Mouse (Mus musculus): ENCODE measurements around the gene Dao. TPM values are rescaled to one million over a fixed set of nuclear protein-coding genes. Genes with fewer than 3 reads are reported as not detected.

The Dao gene
- polyA plus RNA-seq, 1 experiment: not detected

GRCm38 (mm10) chr5:113993031-113993486, 10.4 kb upstream of the Dao start:
- Histone ChIP-seq H3K4me3 (ENCODE audit: insufficient read depth, low read depth, low read length) (peak overlapping the region; percentile 97), H3K4me1 (ENCODE audit: control insufficient read depth, insufficient read depth, insufficient read length, low read length) (peaks cover 27% of the 10 kb centered on the region), H3K27ac (replicated peaks; ENCODE audit: low read depth, low read length) (peak overlapping the region; percentile 48)

GRCm38 (mm10) chr5:113993487-113994465, 9.7 kb upstream of the Dao start, which contains the start of gene Ssh1:
TSS of gene Ssh1 (minus strand) at chr5:113993894.
- peaks cover 27% of the 10 kb centered on the region for H3K4me1 ChIP-seq (ENCODE audit: control insufficient read depth, insufficient read depth, insufficient read length, low read length)
- peak within 1 kb of the TSS; percentile 97 for H3K4me3 ChIP-seq (ENCODE audit: insufficient read depth, low read depth, low read length)
- H3K27ac ChIP-seq (replicated peaks; ENCODE audit: low read depth, low read length): peak within 1 kb of the TSS; percentile 89

GRCm38 (mm10) chr5:113996458-113996857, 7.0 kb upstream of the Dao start:
- Histone ChIP-seq H3K4me3 (ENCODE audit: insufficient read depth, low read depth, low read length) (no peak overlapping the region), H3K27ac (replicated peaks; ENCODE audit: low read depth, low read length) (no peak overlapping the region), H3K4me1 (ENCODE audit: control insufficient read depth, insufficient read depth, insufficient read length, low read length) (peaks cover 7% of the 10 kb centered on the region)

- 0 out of 2 replicates have a peak, but pooled peaks cover under 1% of the 10 kb centered on the region for H3K4me1 ChIP-seq (ENCODE audit: control insufficient read depth, insufficient read depth, insufficient read length, low read length)
- no peak overlapping the region for H3K27ac ChIP-seq (replicated peaks; ENCODE audit: low read depth, low read length)
- H3K4me3 ChIP-seq (ENCODE audit: insufficient read depth, low read depth, low read length): no peak overlapping the region
Observed at GRCm38 (mm10) chr5:113999382-113999781, 4.1 kb upstream of the Dao start.

- Histone ChIP-seq H3K27ac (replicated peaks; ENCODE audit: low read depth, low read length) (no peak overlapping the region), H3K4me1 (ENCODE audit: control insufficient read depth, insufficient read depth, insufficient read length, low read length) (no peaks in the 10 kb centered on the region), H3K4me3 (ENCODE audit: insufficient read depth, low read depth, low read length) (no peak overlapping the region)
Observed at GRCm38 (mm10) chr5:114004573-114004972, 1.1 kb downstream of the Dao start.

GRCm38 (mm10) chr5:114005100-114005499, 1.6 kb downstream of the Dao start:
- no peak overlapping the region for H3K27ac ChIP-seq (replicated peaks; ENCODE audit: low read depth, low read length)
- no peak overlapping the region for H3K4me3 ChIP-seq (ENCODE audit: insufficient read depth, low read depth, low read length)
- H3K4me1 ChIP-seq (ENCODE audit: control insufficient read depth, insufficient read depth, insufficient read length, low read length): no peaks in the 10 kb centered on the region

GRCm38 (mm10) chr5:114006974-114007373, 3.5 kb downstream of the Dao start:
- no peaks in the 10 kb centered on the region for H3K4me1 ChIP-seq (ENCODE audit: control insufficient read depth, insufficient read depth, insufficient read length, low read length)
- H3K27ac ChIP-seq (replicated peaks; ENCODE audit: low read depth, low read length): no peak overlapping the region
- H3K4me3 ChIP-seq (ENCODE audit: insufficient read depth, low read depth, low read length): no peak overlapping the region

- H3K27ac ChIP-seq (replicated peaks; ENCODE audit: low read depth, low read length): no peak overlapping the region
- no peak overlapping the region for H3K4me3 ChIP-seq (ENCODE audit: insufficient read depth, low read depth, low read length)
Observed at GRCm38 (mm10) chr5:114007753-114008453, 4.4 kb downstream of the Dao start.

GRCm38 (mm10) chr5:114009049-114009448, 5.5 kb downstream of the Dao start:
- Histone ChIP-seq H3K4me3 (ENCODE audit: insufficient read depth, low read depth, low read length) (no peak overlapping the region), H3K4me1 (ENCODE audit: control insufficient read depth, insufficient read depth, insufficient read length, low read length) (no peaks in the 10 kb centered on the region), H3K27ac (replicated peaks; ENCODE audit: low read depth, low read length) (no peak overlapping the region)

More at GRCm38 (mm10) chr5:114007753-114008453, 4.4 kb downstream of the Dao start:
- H3K4me1 ChIP-seq (ENCODE audit: control insufficient read depth, insufficient read depth, insufficient read length, low read length): no peaks in the 10 kb centered on the region

- no peak overlapping the region for H3K4me3 ChIP-seq (ENCODE audit: insufficient read depth, low read depth, low read length)
- H3K4me1 ChIP-seq (ENCODE audit: control insufficient read depth, insufficient read depth, insufficient read length, low read length): no peaks in the 10 kb centered on the region
- H3K27ac ChIP-seq (replicated peaks; ENCODE audit: low read depth, low read length): no peak overlapping the region
Observed at GRCm38 (mm10) chr5:114015121-114015520, 11.6 kb downstream of the Dao start.

- Histone ChIP-seq H3K4me1 (ENCODE audit: control insufficient read depth, insufficient read depth, insufficient read length, low read length) (0 out of 2 replicates have a peak, but pooled peaks cover 2% of the 10 kb centered on the region), H3K4me3 (ENCODE audit: insufficient read depth, low read depth, low read length) (no peak overlapping the region), H3K27ac (replicated peaks; ENCODE audit: low read depth, low read length) (no peak overlapping the region)
Observed at GRCm38 (mm10) chr5:114024390-114024789, 20.9 kb downstream of the Dao start.

GRCm38 (mm10) chr5:114024885-114025284, 21.4 kb downstream of the Dao start:
- H3K4me1 ChIP-seq (ENCODE audit: control insufficient read depth, insufficient read depth, insufficient read length, low read length): 0 out of 2 replicates have a peak, but pooled peaks cover 2% of the 10 kb centered on the region
- no peak overlapping the region for H3K27ac ChIP-seq (replicated peaks; ENCODE audit: low read depth, low read length)
- no peak overlapping the region for H3K4me3 ChIP-seq (ENCODE audit: insufficient read depth, low read depth, low read length)

GRCm38 (mm10) chr5:114027217-114027944, 23.9 kb downstream of the Dao start:
- no peak overlapping the region for H3K4me3 ChIP-seq (ENCODE audit: insufficient read depth, low read depth, low read length)
- H3K4me1 ChIP-seq (ENCODE audit: control insufficient read depth, insufficient read depth, insufficient read length, low read length): 0 out of 2 replicates have a peak, but pooled peaks cover 2% of the 10 kb centered on the region
- no peak overlapping the region for H3K27ac ChIP-seq (replicated peaks; ENCODE audit: low read depth, low read length)

GRCm38 (mm10) chr5:114028111-114028510, 24.6 kb downstream of the Dao start:
- Histone ChIP-seq H3K4me1 (ENCODE audit: control insufficient read depth, insufficient read depth, insufficient read length, low read length) (0 out of 2 replicates have a peak, but pooled peaks cover 2% of the 10 kb centered on the region), H3K27ac (replicated peaks; ENCODE audit: low read depth, low read length) (no peak overlapping the region), H3K4me3 (ENCODE audit: insufficient read depth, low read depth, low read length) (no peak overlapping the region)

All from brown adipose tissue, adult 24 weeks (tissue).